Mouse (Mus musculus) embryo, embryonic 11.5 days (tissue): ENCODE data around the gene Hist1h4j.
"Not testable (repeated sequence)": the region's sequence is repeated elsewhere in the genome, so short reads cannot be mapped to it uniquely, and the experiment has no call there.

Experiments used
- DNase-seq: peaks from one replicate; pipeline ENCODE4 v3.0.0-alpha.2; 2012; ENCODE audit warnings: low read depth, low spot score

Gene Hist1h4j

GRCm38 (mm10) chr13:21722993-21723836 is 11.6 kb upstream of the Hist1h4j start:
- no peak for DNase-seq

GRCm38 (mm10) chr13:21727948-21728572 is 6.8 kb upstream of the Hist1h4j start:
- no peak for DNase-seq

DNA sequence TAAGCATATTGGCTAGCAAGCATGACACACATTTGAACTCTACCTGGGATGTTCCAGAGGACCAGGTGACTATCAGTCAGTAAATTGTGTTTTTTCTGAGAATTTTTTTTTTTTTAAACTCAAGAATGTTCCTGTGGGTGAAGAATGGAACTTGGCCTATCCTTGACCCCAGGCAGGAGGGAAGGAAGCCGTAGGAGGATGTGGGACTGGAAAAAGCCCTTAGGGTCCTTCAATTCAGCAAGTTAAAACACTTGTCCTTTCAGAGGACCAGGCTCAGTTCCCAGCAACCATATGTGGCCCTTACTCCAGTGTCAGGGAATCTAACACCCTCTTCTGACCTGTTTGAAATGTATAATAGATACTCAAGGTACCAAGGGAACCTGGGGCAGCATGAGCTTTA is 5.3 kb upstream of the Hist1h4j start:
- DNase-seq: no peak

DNA sequence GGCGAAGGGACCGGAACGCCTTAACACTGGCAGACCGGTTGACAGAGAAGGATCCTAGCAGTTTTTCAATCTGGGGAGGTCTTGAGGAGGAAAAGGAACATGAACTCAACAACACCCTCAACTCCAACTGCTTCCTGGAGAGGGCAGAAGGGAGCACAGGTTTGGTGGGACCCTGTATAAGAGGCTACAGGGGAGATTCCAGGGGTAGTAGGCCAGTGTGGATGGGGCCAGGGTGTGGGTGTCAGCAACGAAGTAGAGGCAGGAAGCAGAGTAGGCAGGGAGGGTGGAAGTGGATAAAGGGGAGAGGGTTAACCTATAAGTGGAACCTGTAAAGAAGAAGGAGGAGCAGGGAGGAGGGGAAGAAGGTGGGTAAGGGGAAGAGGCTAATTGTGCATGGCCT is 1.4 kb upstream of the Hist1h4j start:
- DNase-seq: no peak

GRCm38 (mm10) chr13:21734010-21734905 is 606 bp upstream of the Hist1h4j start:
- DNase-seq: peak; percentile 92

DNA sequence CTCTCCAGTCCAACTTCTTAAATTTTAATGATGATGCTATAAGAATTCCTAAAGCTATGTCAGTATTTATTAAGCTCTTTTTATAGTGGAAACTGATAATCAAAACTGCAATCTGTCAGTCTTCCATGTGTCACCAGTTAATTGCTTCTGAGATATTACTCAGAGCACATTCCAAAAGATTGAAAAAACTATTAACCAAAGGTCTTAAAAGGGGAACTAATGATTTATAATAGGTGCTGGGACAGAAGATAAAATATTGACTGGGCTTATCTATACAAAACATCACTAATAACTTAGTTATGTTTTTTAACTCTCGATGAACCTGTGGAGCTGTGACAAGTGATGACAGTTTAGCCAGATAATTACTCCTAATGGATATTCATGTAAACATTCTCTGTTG is 10.1 kb downstream of the Hist1h4j start:
- DNase-seq: no peak

- peak; percentile 35 for DNase-seq
Observed at GRCm38 (mm10) chr13:21749387-21750158, 14.7 kb downstream of the Hist1h4j start.

GRCm38 (mm10) chr13:21750159-21751017 is 15.5 kb downstream of the Hist1h4j start, which contains the start of gene Hist1h4k:
Hist1h4k (minus strand) TSS chr13:21750505.
- DNase-seq: peak; percentile 91

GRCm38 (mm10) chr13:21751417-21751816 is 16.6 kb downstream of the Hist1h4j start:
- DNase-seq: no peak

DNA sequence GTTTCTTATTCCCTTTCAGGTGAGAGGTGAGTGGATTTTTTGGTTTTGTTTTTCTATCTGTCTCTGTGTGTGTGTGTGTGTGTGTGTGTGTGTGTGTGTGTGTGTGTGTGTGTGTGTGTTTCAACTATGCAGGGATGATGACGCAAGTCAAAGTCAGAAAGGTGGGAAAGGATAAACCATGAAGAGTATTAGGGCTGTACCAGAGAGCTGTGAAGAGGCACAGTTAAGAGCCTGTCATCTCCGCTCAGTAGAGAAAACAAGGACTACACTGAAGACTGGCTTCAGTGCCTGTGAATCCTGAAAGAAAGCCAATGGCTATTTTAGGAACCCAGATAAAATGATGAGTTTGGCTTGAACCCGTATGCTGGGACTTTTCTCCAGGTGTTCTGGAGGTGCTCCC is 17.0 kb downstream of the Hist1h4j start:
- no peak for DNase-seq

DNA sequence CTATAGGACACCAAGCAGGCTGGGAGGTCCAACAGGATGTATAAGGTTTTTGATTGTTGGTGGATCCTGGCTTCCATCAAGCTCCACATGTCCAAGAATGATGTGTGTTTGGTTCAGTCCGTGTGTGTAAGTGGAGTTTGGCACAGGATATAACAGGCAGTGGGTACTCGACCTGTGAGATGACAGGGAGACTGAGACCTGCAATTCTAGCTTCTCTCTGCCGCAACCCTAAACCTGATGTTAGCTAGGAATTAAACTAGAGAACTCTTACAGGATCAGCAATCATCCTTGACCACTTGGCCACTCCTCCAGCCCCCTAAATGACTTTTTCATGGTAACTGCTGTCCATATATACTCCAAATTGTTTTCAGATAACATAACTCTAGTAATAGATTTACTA is 17.5 kb downstream of the Hist1h4j start:
- peak; percentile 16 for DNase-seq

- DNase-seq: peak; percentile 32
Observed at GRCm38 (mm10) chr13:21753051-21753523, 18.2 kb downstream of the Hist1h4j start.

- peak; percentile 87 for DNase-seq
Observed at GRCm38 (mm10) chr13:21753524-21754285, 18.8 kb downstream of the Hist1h4j start, which contains the start of the genes Hist1h2ak and Hist1h2bn. Hist1h2ak (minus strand) TSS chr13:21753827. Hist1h2bn (plus strand) TSS chr13:21754123.

DNA sequence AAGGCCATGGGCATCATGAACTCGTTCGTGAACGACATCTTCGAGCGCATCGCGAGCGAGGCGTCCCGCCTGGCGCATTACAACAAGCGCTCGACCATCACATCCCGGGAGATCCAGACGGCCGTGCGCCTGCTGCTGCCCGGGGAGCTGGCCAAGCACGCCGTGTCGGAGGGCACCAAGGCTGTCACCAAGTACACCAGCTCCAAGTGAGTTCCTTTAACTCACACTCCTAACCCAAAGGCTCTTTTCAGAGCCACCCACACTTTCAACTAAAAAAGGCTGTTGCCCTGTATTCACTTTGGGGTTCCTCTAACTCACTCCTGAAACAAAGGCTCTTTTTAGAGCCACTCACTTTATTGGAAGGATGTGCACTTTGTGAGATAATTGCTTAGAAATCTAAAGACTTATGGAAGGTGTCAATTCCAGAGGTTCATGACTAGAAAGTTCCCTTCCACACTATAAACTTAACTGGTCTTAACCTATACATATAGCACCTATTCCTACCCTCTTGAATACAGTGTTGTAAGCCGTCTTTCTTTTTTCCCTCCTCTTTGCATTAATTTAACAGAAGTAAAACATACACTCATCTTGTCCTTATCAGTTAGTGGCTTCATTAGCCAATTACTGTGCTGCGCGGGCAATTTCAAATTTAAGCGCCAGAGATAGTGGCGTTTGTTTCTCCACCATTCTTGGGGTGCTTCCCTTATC is 19.6 kb downstream of the Hist1h4j start:
- not testable (repeated sequence) for DNase-seq

DNA sequence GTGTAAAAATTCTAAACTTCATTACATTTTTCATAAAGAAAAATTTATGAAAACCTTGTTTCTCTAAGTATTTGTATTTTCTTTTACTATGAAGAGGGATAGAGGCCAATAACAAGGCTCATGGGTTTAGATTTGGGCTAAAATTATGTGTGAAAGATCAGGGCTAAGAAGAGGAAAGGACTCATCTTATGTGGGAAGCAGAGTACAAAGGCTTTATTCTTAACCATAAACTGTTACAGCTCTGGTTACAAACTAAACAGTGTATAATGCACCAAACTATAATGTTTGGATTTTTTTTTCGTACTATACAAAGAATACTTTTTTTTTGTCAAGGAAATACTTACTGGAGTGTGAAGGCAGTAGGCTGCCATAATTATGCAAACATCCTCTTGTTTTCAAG is 20.8 kb downstream of the Hist1h4j start:
- no peak for DNase-seq

DNA sequence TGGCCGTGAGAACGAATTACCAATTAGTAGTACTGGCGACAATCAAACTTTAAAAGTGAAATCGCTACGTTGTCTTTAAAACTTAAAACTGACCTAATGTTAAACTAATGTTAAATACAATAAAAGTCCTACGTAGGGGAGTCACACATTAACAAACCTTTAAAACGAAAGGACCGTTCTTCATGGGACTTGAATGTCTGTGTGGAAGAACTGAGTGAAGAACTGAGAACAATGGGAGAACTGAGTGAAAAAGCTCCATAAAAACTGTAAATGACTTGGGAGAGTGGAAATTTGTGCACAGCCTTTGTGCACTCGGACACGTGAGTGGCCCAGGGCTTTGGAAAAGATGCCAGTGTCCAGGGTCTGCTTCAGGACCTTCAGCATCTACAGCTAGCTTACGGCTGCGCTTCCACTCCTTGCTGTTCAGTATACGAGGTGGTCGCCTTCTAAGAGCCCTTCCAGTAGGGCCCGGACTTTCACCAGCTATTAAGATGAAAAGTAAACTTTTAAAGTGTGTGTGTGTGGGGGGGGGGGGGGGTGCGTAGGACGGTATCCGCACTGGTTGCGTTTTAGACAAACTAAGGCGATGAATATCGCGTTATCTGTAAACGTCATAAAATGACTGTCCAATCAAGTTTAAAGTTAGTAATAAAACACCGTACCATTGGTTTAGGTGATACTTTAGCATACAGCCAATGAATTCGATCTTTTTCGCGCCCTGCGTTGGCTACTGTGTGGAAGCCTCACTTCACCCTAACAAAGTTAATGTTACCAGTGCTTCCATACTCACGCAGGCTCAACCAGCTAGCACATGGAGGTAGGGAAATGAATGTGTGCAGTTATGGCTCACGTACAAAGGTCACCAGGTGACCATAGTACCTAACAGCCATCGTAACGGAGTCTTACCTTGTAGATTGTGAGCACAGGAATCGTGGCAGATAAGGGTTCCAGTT is 44.2 kb downstream of the Hist1h4j start:
- peak; percentile 78 for DNase-seq
